Mouse (Mus musculus) cerebellum, adult 9-11 months (tissue): Measurements from ENCODE around the gene Slc24a4.
"Not testable (repeated sequence)": the region's sequence is repeated elsewhere in the genome, so short reads cannot be mapped to it uniquely, and the experiment has no call there.

Experiments used
- DNase-seq: peaks from one replicate; pipeline ENCODE4 v3.0.0; 2022

Gene Slc24a4

DNA sequence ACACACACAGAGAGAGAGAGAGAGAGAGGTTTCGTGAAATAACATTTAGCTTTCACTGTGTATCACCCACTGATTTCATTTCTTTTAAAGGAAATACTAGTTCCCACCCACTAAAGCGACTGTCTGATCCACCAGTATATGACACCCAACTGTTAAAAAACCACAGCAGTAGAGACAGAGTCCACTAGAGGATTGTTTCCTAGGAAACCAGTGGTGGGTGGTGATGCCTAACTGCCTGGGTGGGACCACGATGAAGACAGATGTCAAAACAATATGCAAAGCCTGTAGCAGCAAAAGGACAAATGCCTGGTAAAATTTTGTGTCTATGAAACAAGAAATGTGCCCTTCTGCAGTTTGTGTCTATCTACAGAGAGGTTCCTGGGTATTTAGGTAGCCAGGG, 122.5 kb downstream of the Slc24a4 start:
- DNase-seq, result no peak

DNA sequence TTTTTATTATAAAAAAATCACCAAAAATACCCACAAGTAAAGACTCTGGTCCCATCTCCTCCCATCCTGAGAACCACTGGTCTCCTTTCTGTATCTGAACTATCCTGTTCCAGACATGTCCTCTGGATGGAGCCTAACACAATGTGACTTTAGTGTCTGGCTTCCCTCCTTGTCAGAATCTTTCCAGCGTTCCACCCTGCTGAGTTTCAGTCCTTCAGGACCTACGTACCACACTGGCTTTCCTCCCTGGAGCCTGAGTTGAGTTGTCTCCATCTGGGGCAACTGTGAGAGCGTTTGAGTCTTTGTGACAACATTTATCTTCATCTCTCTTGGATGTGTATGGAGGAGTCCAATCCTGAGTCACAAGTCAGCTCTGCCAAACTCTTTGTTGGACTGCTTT, 123.5 kb downstream of the Slc24a4 start:
- DNase-seq, result no peak

- DNase-seq, result no peak
These were observed 124.0 kb downstream of the Slc24a4 start for GRCm38 (mm10) chr12:102252525-102252924.

DNA sequence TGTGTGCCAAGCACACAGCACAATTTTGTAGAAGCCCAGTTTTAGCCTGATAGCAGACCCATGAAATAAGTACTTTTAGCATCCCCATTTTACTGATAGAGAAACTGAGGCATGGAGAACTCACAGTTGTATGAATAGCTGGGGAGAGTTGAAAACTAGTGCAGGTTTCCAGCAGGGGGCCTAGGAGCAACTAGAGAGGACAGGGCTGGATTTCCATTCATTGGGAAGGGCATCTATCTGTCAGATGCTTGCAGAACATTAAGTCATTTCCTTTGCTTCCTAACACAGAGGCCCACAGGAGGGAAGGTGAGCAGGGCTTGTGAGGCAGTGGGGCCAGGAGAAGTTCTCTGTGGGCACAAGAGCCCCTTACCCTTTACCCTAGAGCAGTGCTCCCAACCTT, 126.5 kb downstream of the Slc24a4 start:
- DNase-seq, result no peak

- no peak for DNase-seq
These were observed 130.1 kb downstream of the Slc24a4 start for GRCm38 (mm10) chr12:102258522-102259112.

DNA sequence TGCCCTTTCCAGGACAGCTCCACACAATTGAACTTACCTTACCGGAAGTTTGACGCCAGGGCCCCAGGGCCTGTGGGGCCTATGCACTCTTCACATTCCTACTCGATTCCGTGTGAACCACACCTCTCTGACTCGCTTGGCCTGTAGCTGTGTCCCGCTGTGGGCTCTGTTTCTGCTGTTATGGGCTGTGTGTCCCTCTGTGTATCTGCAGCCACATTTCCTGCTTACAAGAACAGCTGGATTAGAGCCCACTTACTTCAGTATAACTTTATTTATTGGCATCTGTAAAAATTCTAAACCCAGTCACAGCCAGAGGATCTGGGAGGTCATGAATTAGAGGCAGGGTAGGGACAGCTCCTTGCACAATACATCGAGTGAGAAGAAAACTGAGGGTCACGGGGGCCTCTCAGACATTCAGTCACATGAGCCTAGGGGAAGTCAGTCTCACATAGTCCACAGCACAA, 133.4 kb downstream of the Slc24a4 start:
- no peak for DNase-seq

GRCm38 (mm10) chr12:102262809-102263208, 134.3 kb downstream of the Slc24a4 start:
- DNase-seq, result no peak

DNA sequence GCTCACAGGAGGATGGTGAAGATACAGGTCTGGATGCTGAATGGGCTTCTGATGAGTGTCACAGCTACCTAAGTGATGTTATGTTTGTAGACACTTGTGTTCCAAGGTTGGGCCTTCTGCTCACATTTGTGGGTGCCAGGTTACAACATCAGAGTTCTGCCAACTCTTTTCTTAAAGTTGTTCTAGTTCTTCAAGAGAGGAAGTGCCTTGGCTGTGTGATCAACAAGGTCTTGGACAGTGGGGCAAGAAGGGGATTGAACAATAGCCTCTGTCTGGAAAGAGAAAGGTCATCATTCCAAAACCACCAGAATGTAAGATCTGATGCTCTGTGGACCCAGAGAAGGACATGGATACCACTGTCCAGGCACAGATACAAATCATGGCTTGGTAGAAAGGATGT, 134.7 kb downstream of the Slc24a4 start:
- DNase-seq, result no peak

GRCm38 (mm10) chr12:102266433-102266832, 137.9 kb downstream of the Slc24a4 start:
- no peak for DNase-seq

DNA sequence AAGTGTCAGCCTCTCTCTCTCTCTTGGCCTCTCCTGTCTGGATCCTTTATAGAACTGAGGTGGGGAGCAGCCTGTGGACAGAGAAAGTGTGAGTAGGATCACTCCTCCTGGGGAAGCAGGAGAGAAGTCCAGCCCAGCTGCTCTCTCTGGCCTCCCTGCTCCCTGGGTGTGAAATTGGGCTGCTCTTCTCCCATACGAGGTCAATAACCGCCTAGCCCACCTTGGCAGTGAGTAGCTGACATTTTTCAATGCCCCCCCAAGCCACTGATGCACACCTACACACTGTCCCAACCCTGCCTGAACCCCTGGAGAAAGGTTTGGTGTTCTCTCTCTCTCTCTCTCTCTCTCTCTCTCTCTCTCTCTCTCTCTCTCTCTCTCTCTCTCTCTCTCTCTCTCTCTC, 140.6 kb downstream of the Slc24a4 start:
- DNase-seq, result no peak

DNA sequence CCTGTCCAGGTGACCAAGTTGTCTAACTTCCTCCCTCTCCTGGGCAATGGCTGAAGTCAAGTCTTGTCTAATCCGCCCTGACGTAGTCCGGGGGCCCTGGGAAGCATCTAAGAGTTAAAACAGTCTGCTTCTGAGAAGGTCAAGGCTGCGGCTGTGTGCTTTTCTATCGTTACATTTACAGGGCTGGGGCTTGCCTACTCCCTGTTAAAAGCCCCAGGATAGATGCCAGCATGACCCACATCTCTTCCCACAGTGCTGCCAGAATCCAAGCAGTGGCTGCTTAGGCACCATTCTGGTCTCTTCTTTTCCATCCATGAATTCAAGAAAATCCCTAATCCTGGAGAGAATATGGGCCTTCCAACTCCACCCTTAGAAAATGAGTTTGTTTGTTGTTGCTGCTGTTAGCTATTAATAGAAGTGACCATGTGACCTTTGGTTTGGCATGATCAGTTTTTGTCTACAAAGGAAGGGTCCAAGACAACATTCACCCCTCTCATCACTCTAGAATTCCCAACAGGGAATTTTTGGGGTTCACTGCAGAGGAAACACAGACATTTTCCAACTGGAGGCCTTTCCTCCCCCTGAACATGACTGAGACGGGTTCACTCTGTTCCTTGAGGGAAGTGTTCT, 142.4 kb downstream of the Slc24a4 start:
- no peak for DNase-seq

DNA sequence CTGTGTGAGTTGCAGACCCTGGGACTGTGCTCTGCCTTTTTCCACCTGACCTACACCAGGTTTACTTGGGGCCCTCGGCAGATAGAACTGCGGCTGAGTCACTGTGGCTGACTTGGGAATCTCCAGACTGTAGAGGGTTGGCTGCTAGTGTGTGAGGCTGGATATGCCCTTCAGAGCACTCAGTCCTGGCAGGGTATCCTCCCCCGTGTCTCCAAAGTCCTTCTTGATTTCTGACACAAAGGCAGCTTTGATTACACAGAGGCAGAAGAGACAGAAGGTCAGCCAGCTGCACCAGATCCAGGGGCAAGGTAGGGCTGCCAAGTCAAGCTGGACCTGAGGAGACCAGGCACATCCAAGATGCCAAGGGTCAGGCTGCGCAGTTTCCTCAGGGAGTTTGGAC, 142.9 kb downstream of the Slc24a4 start:
- DNase-seq, result no peak

DNA sequence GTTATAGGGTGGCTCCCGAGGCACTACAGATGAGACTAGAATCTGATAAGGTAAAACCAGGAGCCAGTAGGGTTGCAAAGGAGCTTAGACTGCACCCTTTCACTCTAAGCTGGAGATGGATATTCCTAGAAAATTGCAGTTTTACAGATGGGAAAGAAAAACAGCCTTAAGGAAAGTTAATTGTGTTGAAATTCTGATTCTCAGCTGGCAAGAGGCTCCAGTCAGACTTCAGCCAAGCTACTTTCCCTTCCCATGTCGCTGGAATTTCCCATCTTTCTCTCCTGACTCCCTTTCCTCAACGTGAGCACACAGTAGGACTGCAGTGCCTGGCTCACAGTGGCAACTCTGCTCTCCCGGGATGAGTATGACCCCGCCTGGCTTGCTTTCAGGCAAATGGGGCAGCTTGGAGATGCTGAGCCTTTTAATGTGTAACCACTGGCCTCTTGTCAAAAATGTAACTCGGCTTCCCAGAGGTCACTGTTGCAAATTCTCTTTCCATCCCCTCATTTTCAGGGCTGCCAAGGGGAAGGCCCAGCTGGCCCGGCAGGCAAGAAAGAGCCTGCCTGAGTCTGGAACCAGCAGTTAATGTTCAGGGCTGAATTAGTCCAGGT, 147.4 kb downstream of the Slc24a4 start:
- DNase-seq, result no peak

GRCm38 (mm10) chr12:102280290-102280689, 151.8 kb downstream of the Slc24a4 start:
- not testable (repeated sequence) for DNase-seq

DNA sequence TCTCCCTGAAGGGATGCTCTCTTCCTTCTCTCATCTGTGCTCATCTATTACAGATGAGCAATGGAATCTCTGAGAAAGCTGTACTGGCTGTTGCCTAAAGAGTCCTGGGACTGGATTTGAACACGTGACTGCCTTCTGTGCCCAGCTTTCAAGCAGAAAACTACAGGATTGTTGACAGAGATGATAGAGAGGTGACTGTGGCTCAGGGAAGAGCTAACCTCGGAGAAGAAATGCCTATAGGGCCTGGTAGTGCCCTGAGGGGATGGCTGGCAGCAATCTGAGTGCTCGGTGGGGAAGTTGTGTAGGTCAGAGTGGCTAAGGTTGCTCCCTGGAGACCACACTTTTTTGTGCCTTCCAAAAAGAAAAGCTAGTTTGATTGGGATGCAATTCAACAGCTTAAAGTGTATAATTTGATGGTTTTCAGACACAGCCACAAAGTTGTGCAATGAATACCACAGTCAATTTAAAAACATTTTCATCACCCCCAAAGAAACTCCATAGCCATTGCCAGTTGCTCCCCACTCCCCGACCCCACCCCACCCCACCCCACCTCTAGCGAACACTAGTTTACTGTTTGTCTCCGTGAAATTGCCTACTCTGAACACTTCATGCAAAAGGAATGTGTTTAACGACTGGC, 152.5 kb downstream of the Slc24a4 start:
- DNase-seq, result no peak

- DNase-seq, result no peak
These were observed 153.6 kb downstream of the Slc24a4 start for GRCm38 (mm10) chr12:102282126-102282525.

DNA sequence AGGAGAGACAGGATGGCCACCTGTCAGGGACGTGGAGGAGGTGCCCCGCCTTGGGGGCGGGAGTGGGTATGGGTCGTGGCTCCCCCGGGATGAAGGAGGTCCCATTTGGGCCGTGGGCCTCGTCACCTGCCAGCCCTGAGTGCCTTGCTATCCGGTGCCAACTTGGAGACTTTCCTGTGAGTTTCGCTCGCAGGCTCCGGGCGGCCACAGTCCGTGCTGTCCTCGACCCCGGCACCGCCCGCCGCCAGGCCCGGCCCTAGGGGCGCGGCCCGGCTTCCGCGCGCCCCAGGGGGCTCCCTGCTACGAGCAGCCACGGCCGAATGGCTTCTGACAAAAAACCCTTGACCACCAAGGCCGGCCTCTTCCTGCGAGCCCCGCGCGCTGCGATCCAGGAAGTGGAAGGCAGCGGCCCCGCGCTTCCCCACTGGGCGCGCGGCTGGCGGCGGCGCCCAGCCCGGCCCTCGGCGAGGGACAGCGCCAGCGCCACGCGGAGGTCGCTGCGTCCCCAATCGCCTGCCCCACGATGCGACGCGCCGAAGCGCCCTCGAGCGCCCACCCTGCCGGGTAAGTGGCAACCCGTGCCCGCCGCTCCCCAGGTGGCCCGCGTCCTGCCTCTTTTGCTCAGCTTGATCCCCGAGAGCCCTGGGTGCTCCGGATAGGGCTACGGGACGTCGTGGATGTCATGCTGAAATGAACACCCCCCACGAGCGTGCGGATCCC, 154.4 kb downstream of the Slc24a4 start, which contains the start of gene Rin3:
Gene Rin3, plus strand, starts transcription at position 286 of the 720 bp plus-strand sequence.
- no peak for DNase-seq

DNA sequence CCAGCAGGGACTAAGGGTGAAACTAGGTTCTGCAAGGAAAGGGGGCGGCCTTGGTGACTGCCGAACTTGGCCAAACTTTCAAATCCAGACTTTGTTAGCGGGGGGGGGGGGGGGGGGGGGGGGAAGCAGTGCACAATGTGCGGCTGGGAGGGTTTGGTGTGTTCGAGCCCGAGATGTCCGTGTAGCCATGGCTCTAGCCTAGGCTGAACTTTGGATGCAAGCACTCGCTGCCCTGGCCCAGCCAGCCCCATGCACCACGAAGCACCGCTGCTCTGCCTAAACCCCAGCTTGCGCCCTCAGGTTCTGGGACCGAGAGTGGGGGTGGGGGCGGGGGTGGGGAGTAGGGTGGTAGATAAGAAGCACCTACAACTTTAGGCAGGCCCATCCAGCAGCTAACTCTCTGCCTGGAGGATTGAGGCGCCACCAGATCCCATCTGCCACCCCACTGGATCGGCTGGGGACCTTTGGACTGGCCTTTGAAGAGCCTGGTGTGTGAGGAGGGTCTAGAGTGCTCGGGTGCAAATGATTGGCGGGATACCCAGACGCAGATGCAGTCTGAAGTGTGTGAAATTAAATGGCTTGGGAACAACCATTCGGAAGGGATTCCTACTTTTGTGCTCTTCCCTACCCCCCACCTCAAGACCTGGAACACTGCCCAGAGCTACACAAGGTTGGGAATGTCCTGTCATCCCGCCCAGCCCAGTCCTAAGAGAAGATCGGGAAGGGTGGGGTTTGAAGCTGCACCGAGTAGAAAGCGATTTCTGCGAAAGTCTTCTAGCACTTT, 155.1 kb downstream of the Slc24a4 start:
- peak; percentile 20 for DNase-seq

- no peak for DNase-seq
These were observed 155.7 kb downstream of the Slc24a4 start for GRCm38 (mm10) chr12:102284267-102284610.

GRCm38 (mm10) chr12:102284618-102285159, 156.2 kb downstream of the Slc24a4 start:
- DNase-seq, result no peak

DNA sequence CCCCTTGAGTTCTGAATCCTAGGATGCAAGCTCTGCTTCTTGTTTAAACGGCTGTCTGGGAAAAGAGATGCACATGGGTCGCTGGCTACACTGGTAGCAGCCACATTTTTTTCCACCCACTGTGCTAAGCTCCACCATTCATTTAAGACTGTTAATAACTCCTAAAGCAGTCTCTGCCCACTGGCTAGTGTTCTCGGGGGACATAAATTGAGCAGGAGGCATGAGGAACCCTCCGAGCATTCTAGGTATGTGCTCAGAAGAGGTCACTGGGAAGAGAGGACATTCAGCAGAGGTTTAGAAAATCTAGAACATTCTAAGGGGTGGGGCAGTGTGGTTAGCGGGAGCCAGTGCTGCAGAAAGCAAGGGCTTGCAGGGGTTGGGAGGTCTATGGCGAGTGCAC, 156.8 kb downstream of the Slc24a4 start:
- no peak for DNase-seq

- no peak for DNase-seq
These were observed 157.2 kb downstream of the Slc24a4 start for GRCm38 (mm10) chr12:102285779-102286178.
